Mouse (Mus musculus) E14TG2a.4 (cell line): ENCODE measurements at regions not wholly inside any gene's neighbourhood (a gene's known extent, or its start where the extent isn't known, plus 50 kb on each side); places are given as distances from the start of the nearest gene placed in this dataset.

Source experiments
- CTCF ChIP-seq: conservative IDR thresholded peaks from 2 replicates; pipeline ENCODE4 v1.5.1; 2014; ENCODE audit warnings: low read length
- NANOG ChIP-seq: IDR thresholded peaks from 2 replicates; pipeline ENCODE4 v1.6.1; 2014; ENCODE audit warnings: borderline replicate concordance, low read length, mixed read lengths
- POU5F1 ChIP-seq: IDR thresholded peaks from 2 replicates; pipeline ENCODE4 v1.6.1; 2014; ENCODE audit warnings: low read length, borderline replicate concordance

- TF ChIP-seq CTCF (no peak), NANOG (no peak), POU5F1 (no peak)
Measured at GRCm38 (mm10) chr1:71756159-71756558, 103.2 kb upstream of the Fn1 start.
